Mouse (Mus musculus): ENCODE results near the gene Smim7. TPM values are rescaled to one million over a fixed set of nuclear protein-coding genes. Genes with fewer than 3 reads are reported as not detected.

Smim7 gene
- polyA plus RNA-seq, 1 experiment from 2014 or later: 118 TPM

- Histone ChIP-seq H3K4me3 (ENCODE audit: low read depth, low read length) (no peak overlapping the region), H3K27ac (replicated peaks) (no peak overlapping the region), H3K36me3 (ENCODE audit: control insufficient read depth, insufficient read depth, low read length) (no peaks in the 10 kb centered on the region; the same call in 1 of the 2 replicates), H3K9ac (ENCODE audit: low read length) (no peak overlapping the region), H3K4me2 (replicated peaks; ENCODE audit: low read depth) (no peak overlapping the region), H3K27me3 (ENCODE audit: control insufficient read depth, insufficient read depth, low read length) (no peaks in the 10 kb centered on the region), H3K4me1 (replicated peaks; ENCODE audit: control insufficient read depth, insufficient read depth) (no peaks in the 10 kb centered on the region), H3K9me3 (ENCODE audit: control insufficient read depth, low read length) (no peaks in the 10 kb centered on the region)
- no peak for ATAC-seq (ENCODE audit: low FRiP score, low TSS enrichment)
- DNase-seq (ENCODE audit: low spot score): peak; percentile 22
- 74% methylated on average over 7 of the region's 7 CpGs for WGBS
- TF ChIP-seq CTCF (IDR thresholded peaks at IDR 0.05; ENCODE audit: low read depth) (no peak), EP300 (optimal IDR thresholded peaks at IDR 0.05) (no peak)
Measured at GRCm38 (mm10) chr8:72583056-72583771, 12.3 kb upstream of the Smim7 start.

- TF ChIP-seq CTCF (IDR thresholded peaks at IDR 0.05; ENCODE audit: low read depth) (peak; percentile 32; the same call in 1 of the 2 replicates), EP300 (optimal IDR thresholded peaks at IDR 0.05) (no peak)
- DNase-seq (ENCODE audit: low spot score): no peak
- Histone ChIP-seq H3K27me3 (ENCODE audit: control insufficient read depth, insufficient read depth, low read length) (no peaks in the 10 kb centered on the region), H3K9me3 (ENCODE audit: control insufficient read depth, low read length) (no peaks in the 10 kb centered on the region), H3K4me2 (replicated peaks; ENCODE audit: low read depth) (no peak overlapping the region), H3K4me1 (replicated peaks; ENCODE audit: control insufficient read depth, insufficient read depth) (no peaks in the 10 kb centered on the region), H3K27ac (replicated peaks) (no peak overlapping the region), H3K36me3 (ENCODE audit: control insufficient read depth, insufficient read depth, low read length) (no peaks in the 10 kb centered on the region), H3K4me3 (ENCODE audit: low read depth, low read length) (no peak overlapping the region), H3K9ac (ENCODE audit: low read length) (no peak overlapping the region)
- no peak for ATAC-seq (ENCODE audit: low FRiP score, low TSS enrichment)
- WGBS: 62% methylated on average over 9 of the region's 9 CpGs
Measured at GRCm38 (mm10) chr8:72579374-72579773, 8.5 kb upstream of the Smim7 start.

DNA sequence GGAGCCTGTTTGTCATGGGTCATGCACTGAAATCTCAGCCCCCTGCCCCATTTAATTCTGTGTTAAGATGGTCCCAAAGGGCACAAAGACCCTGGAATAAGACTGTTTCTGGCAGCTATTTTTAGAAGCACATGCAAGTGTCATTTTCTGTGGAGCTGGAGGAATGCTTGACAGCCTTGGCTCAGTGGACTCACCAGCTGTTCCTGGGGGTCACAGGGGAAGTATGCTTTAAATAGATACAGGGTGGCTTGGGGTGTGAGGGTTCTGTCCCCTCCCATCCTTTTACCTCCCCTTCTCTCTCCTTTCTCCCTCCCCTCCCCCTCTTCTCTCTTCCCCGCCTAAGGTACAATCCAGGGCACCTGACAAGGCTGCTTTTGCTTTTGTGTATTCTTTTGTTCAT lies 7.1 kb upstream of the Smim7 start:
- no peak for TF ChIP-seq CTCF (IDR thresholded peaks at IDR 0.05; ENCODE audit: low read depth)
- no peak for TF ChIP-seq EP300 (optimal IDR thresholded peaks at IDR 0.05)
- no peaks in the 10 kb centered on the region for H3K27me3 ChIP-seq (ENCODE audit: control insufficient read depth, insufficient read depth, low read length)
- H3K9me3 ChIP-seq (ENCODE audit: control insufficient read depth, low read length): no peaks in the 10 kb centered on the region
- DNase-seq (ENCODE audit: low spot score): no peak
- H3K36me3 ChIP-seq (ENCODE audit: control insufficient read depth, insufficient read depth, low read length): no peaks in the 10 kb centered on the region
- peaks cover under 1% of the 10 kb centered on the region; the same call in 1 of the 2 replicates for H3K4me1 ChIP-seq (replicated peaks; ENCODE audit: control insufficient read depth, insufficient read depth)
- H3K27ac ChIP-seq (replicated peaks): no peak overlapping the region
- WGBS: 50% methylated on average over 1 of the region's 1 CpGs
- no peak overlapping the region for H3K9ac ChIP-seq (ENCODE audit: low read length)
- no peak overlapping the region for H3K4me2 ChIP-seq (replicated peaks; ENCODE audit: low read depth)
- ATAC-seq (ENCODE audit: low FRiP score, low TSS enrichment): no peak
- no peak overlapping the region for H3K4me3 ChIP-seq (ENCODE audit: low read depth, low read length)

GRCm38 (mm10) chr8:72577266-72577665 lies 6.4 kb upstream of the Smim7 start:
- Histone ChIP-seq H3K9me3 (ENCODE audit: control insufficient read depth, low read length) (no peaks in the 10 kb centered on the region), H3K27ac (replicated peaks) (no peak overlapping the region), H3K4me3 (ENCODE audit: low read depth, low read length) (no peak overlapping the region), H3K4me1 (replicated peaks; ENCODE audit: control insufficient read depth, insufficient read depth) (peaks cover 6% of the 10 kb centered on the region; the same call in 1 of the 2 replicates), H3K9ac (ENCODE audit: low read length) (no peak overlapping the region), H3K4me2 (replicated peaks; ENCODE audit: low read depth) (no peak overlapping the region), H3K36me3 (ENCODE audit: control insufficient read depth, insufficient read depth, low read length) (no peaks in the 10 kb centered on the region), H3K27me3 (ENCODE audit: control insufficient read depth, insufficient read depth, low read length) (no peaks in the 10 kb centered on the region)
- ATAC-seq (ENCODE audit: low FRiP score, low TSS enrichment) (no peak), DNase-seq (ENCODE audit: low spot score) (no peak)
- 74% methylated on average over 3 of the region's 3 CpGs for WGBS
- TF ChIP-seq CTCF (IDR thresholded peaks at IDR 0.05; ENCODE audit: low read depth) (no peak), EP300 (optimal IDR thresholded peaks at IDR 0.05) (no peak)

GRCm38 (mm10) chr8:72575915-72576314 lies 5.0 kb upstream of the Smim7 start:
- Histone ChIP-seq H3K4me1 (replicated peaks; ENCODE audit: control insufficient read depth, insufficient read depth) (peaks cover 6% of the 10 kb centered on the region; the same call in 1 of the 2 replicates), H3K9me3 (ENCODE audit: control insufficient read depth, low read length) (no peaks in the 10 kb centered on the region), H3K4me2 (replicated peaks; ENCODE audit: low read depth) (no peak overlapping the region), H3K4me3 (ENCODE audit: low read depth, low read length) (no peak overlapping the region), H3K27ac (replicated peaks) (no peak overlapping the region), H3K36me3 (ENCODE audit: control insufficient read depth, insufficient read depth, low read length) (no peaks in the 10 kb centered on the region), H3K9ac (ENCODE audit: low read length) (no peak overlapping the region), H3K27me3 (ENCODE audit: control insufficient read depth, insufficient read depth, low read length) (no peaks in the 10 kb centered on the region)
- TF ChIP-seq CTCF (IDR thresholded peaks at IDR 0.05; ENCODE audit: low read depth) (no peak), EP300 (optimal IDR thresholded peaks at IDR 0.05) (no peak)
- DNase-seq (ENCODE audit: low spot score) (no peak), ATAC-seq (ENCODE audit: low FRiP score, low TSS enrichment) (no peak)
- 94% methylated on average over 6 of the region's 6 CpGs for WGBS

DNA sequence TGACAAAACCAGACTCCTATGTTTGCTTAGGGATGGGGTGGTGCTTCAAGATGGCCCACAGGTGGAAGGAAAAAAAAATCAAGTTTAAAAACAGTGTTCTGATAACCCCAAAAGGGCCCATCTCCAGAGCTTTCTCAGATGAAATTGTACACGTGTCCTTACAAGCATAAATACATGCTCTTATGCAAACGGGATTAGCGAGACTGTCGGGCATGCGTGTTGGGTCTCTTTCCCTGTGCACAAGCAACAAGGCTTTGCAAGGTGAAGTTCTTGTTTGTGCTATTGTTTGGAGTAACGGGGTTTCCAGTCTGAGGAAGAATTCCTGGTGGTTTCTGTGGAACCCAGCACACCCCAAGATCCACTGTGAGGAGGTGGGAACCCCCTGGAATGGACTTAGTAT lies 2.6 kb upstream of the Smim7 start:
- 51% methylated on average over 6 of the region's 6 CpGs for WGBS
- Histone ChIP-seq H3K27ac (replicated peaks) (0 out of 2 replicates have a peak overlapping the region, but pooled peaks have one; percentile 13), H3K9ac (ENCODE audit: low read length) (no peak overlapping the region), H3K9me3 (ENCODE audit: control insufficient read depth, low read length) (no peaks in the 10 kb centered on the region), H3K4me3 (ENCODE audit: low read depth, low read length) (no peak overlapping the region), H3K4me1 (replicated peaks; ENCODE audit: control insufficient read depth, insufficient read depth) (peaks cover 6% of the 10 kb centered on the region; the same call in 1 of the 2 replicates), H3K27me3 (ENCODE audit: control insufficient read depth, insufficient read depth, low read length) (no peaks in the 10 kb centered on the region), H3K4me2 (replicated peaks; ENCODE audit: low read depth) (peak overlapping the region; percentile 86), H3K36me3 (ENCODE audit: control insufficient read depth, insufficient read depth, low read length) (0 out of 2 replicates have a peak, but pooled peaks cover 3% of the 10 kb centered on the region)
- TF ChIP-seq EP300 (optimal IDR thresholded peaks at IDR 0.05) (no peak), CTCF (IDR thresholded peaks at IDR 0.05; ENCODE audit: low read depth) (no peak)
- DNase-seq (ENCODE audit: low spot score): no peak
- no peak for ATAC-seq (ENCODE audit: low FRiP score, low TSS enrichment)
